Mouse (Mus musculus) hindbrain, embryonic 11.5 days (tissue): Measurements from ENCODE around the gene Hmga1b. TPM values are rescaled to one million over a fixed set of nuclear protein-coding genes. Genes with fewer than 3 reads are reported as not detected.

ENCODE experiments used
- ATAC-seq: fragments of 200-750 bp; cut with Nextera tagmentation; 2 replicates; pipeline ENCODE4 v1.8.0; 2017; ENCODE audit warnings: mild to moderate bottlenecking, moderate TSS enrichment, moderate library complexity; ENCODE audit not compliant: low FRiP score
- DNase-seq: peaks from one replicate; pipeline ENCODE4 v3.0.0-alpha.2; 2015; ENCODE audit warnings: low spot score
- H3K27ac ChIP-seq: fragments of 300-500 bp; sonication (generic); 2 replicates; pipeline ENCODE4 v1.5.1; 2014; ENCODE audit warnings: mild to moderate bottlenecking, low read depth, low read length
- H3K27me3 ChIP-seq: fragments of 300-500 bp; sonication (generic); 2 replicates; pipeline ENCODE4 v1.6.1; 2014; ENCODE audit warnings: mild to moderate bottlenecking, low read length, moderate library complexity, mixed read lengths; ENCODE audit not compliant: control insufficient read depth, insufficient read depth
- H3K36me3 ChIP-seq: fragments of 300-500 bp; sonication (generic); 2 replicates; pipeline ENCODE4 v1.6.1; 2014; ENCODE audit warnings: mild to moderate bottlenecking, low read length, moderate library complexity, mixed read lengths; ENCODE audit not compliant: control insufficient read depth, insufficient read depth
- H3K4me1 ChIP-seq: fragments of 300-500 bp; sonication (generic); replicated peaks from 2 replicates; pipeline ENCODE4 v1.6.1; 2014; ENCODE audit warnings: low read length, mixed read lengths; ENCODE audit not compliant: control insufficient read depth, insufficient read depth
- H3K4me2 ChIP-seq: fragments of 300-500 bp; sonication (generic); replicated peaks from 2 replicates; pipeline ENCODE4 v1.6.1; 2014; ENCODE audit warnings: mild to moderate bottlenecking, low read depth, low read length
- H3K4me3 ChIP-seq: fragments of 300-500 bp; sonication (generic); 2 replicates; pipeline ENCODE4 v1.5.1; 2014; ENCODE audit warnings: low read depth, low read length
- H3K9ac ChIP-seq: fragments of 300-500 bp; sonication (generic); 2 replicates; pipeline ENCODE4 v1.6.1; 2014; ENCODE audit warnings: low read depth, low read length
- H3K9me3 ChIP-seq: fragments of 300-500 bp; sonication (generic); 2 replicates; pipeline ENCODE4 v1.6.1; 2016; ENCODE audit warnings: low read length; ENCODE audit not compliant: control insufficient read depth
- WGBS: fragments of 180-500 bp; shearing (Covaris S2); extraction: QIAGEN DNeasy Blood & Tissue Kit; methylation state at CpG from one replicate; pipeline ENCODE4 v1.1.7; 2014; 5-methylcytosine and 5-hydroxymethylcytosine counted together
- polyA plus RNA-seq: library from polyadenylated mRNA; unstranded; fragments of >200 nt; fragmentation: Nextera tagmentation; extraction: Ambion mirVana; gene quantifications from 2 replicates; pipeline ENCODE4 v1.2.1, GENCODE M21; 2014

Gene Hmga1b
- polyA plus RNA-seq, 1 experiment from 2014 or later: 5.6 TPM

DNA sequence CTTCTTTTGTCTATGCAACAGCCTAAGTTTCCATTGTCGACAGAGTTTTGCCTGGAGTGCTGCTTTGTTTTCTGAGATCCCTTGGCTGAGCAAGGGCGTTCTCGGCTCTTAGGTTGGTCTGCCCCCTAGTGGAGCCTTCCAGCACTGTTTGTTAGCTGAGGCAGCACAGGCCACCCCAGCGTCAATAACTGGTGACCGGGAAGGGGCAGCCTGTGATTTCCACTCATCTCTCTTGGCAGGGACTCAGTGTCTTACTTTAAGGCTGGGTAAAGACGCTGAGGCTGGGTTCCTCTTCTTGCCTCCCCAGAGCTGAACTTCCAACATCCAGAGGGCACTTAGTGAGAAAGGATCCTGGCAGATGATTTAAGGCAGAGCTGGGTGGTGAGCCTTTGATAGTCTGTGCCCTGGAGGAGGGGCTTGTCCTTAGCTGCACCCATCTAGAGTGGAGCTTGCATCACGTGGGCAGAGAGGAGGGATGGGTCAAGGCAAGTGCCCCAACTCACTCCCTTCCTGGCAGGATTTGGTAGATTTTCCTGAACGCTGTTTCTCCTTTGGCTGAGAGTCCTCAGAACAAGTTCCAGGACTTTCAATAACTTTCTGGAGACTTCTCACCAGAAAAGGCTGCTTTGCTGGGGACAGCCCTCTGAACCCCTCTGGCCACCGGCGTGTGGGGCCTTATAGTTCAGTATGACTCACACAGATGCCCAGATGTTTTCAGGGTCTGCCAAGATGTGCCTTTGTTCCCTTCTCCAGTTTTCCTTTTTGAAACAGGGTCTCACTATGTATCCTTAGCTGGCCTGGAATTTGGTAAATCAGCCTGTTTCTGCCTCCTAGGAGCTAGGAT is 37.7 kb downstream of the Hmga1b start:
- 17% methylated on average over 10 of the region's 10 CpGs for WGBS
- H3K4me3 ChIP-seq: no peak overlapping the region
- no peak overlapping the region for H3K27ac ChIP-seq
- no peaks in the 10 kb centered on the region for H3K9me3 ChIP-seq
- peaks cover 2% of the 10 kb centered on the region; the same call in 1 of the 2 replicates for H3K36me3 ChIP-seq
- peaks cover 8% of the 10 kb centered on the region for H3K4me1 ChIP-seq
- H3K9ac ChIP-seq: no peak overlapping the region
- H3K27me3 ChIP-seq: no peaks in the 10 kb centered on the region
- no peak overlapping the region for H3K4me2 ChIP-seq
- peak; percentile 67; the same call in 1 of the 2 replicates for ATAC-seq
- peak; percentile 95 for DNase-seq

DNA sequence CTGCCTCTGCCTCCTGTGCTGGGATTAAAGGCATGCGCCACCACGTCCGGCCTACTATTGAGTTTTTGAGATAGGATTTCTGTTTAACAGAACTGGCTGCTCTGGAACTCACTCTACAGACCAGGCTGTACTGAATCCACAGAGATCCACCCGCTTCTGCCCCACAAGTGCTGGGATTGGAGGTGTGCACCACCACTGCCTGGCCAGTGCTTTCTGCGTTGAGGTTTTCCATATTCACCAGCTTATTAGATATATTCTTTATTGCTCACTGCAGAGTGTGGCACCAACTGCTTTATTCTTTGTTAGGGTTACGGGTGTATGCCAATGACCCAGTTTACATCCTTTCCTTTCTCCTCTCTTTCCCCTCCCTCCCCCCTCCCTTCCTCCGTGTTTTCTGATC is 41.7 kb downstream of the Hmga1b start:
- Histone ChIP-seq H3K4me1 (peaks cover 4% of the 10 kb centered on the region; the same call in 1 of the 2 replicates), H3K36me3 (peaks cover 26% of the 10 kb centered on the region), H3K27me3 (no peaks in the 10 kb centered on the region), H3K4me2 (no peak overlapping the region), H3K4me3 (no peak overlapping the region), H3K27ac (no peak overlapping the region), H3K9ac (no peak overlapping the region), H3K9me3 (no peaks in the 10 kb centered on the region)
- DNase-seq (no peak), ATAC-seq (no peak)
- 87% methylated on average over 7 of the region's 7 CpGs for WGBS

DNA sequence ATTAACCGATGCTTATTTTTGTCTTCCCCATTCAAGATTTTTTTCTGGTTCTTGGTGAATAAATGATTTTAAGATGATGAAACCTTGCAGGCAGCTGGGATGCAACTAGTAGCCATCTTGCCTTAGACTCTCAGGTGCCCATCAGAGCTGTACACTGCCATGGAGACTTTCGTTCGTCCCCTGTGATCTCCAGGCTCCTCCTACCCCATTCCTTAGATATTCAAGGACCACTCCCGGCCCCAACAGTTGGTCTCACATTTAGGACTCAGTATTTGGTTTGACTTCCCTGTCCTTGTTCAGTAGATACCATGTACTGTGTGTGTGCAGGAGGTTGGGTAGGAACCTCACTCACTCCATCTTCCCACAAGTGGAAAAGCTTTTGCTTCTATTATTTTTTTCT is 42.2 kb downstream of the Hmga1b start:
- H3K36me3 ChIP-seq: peaks cover 26% of the 10 kb centered on the region

DNA sequence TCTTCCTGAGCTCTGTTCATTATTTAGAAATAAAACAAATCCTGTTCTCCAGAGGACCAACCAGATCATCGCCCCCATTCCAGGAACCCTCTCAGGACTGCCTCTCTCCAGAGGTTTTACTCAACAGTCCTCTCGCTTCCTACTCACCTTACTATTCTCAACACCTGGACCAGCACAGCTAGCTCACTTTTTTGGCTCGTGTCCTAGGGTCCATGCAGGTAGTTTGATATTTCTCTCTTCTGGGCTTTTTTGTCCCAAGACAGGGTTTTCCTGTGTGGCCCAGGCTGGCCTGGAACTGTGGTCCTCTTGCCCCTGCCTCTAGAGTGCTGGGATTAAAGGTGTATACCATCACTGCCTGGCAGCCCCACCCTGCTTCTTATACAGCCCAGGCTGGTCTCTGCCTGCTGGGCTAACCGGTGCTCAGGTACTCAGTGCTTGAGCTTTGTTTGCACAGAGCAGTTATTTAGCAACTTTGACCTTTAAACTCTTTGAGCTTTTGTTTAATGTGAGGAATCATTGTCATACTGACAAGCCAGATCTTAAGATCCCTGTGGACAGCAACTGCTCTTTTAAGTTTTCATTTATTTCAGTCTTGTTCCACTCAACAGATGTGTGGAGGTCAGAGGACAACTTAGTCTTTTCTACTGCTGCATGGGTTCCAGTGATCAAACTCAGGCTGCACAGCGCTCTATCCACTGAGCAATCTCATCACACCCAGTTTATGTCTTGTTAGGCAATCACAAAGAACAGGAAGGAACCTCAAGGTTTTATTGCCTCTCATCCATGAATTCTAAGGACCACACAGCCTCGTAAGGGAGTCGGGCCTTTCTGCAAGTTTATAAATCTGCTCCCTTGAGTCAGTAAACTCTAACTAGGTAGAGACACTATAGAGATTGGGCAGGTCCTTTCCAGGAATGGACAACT is 43.0 kb downstream of the Hmga1b start:
- H3K9me3 ChIP-seq: no peaks in the 10 kb centered on the region
- no peak overlapping the region for H3K4me2 ChIP-seq
- ATAC-seq (no peak), DNase-seq (no peak)
- no peaks in the 10 kb centered on the region for H3K27me3 ChIP-seq
- no peak overlapping the region for H3K27ac ChIP-seq
- no peak overlapping the region for H3K9ac ChIP-seq
- no peaks in the 10 kb centered on the region for H3K4me1 ChIP-seq
- 87% methylated on average over 7 of the region's 7 CpGs for WGBS
- H3K36me3 ChIP-seq: peaks cover 32% of the 10 kb centered on the region
- H3K4me3 ChIP-seq: no peak overlapping the region

More for the DNA sequence above, 42.2 kb downstream of the Hmga1b start:
- 65% methylated on average over 4 of the region's 4 CpGs for WGBS
- Histone ChIP-seq H3K27me3 (no peaks in the 10 kb centered on the region), H3K4me3 (no peak overlapping the region), H3K9me3 (no peaks in the 10 kb centered on the region), H3K27ac (no peak overlapping the region), H3K9ac (no peak overlapping the region), H3K4me1 (peaks cover 4% of the 10 kb centered on the region; the same call in 1 of the 2 replicates), H3K4me2 (no peak overlapping the region)
- no peak for DNase-seq
- ATAC-seq: no peak

DNA sequence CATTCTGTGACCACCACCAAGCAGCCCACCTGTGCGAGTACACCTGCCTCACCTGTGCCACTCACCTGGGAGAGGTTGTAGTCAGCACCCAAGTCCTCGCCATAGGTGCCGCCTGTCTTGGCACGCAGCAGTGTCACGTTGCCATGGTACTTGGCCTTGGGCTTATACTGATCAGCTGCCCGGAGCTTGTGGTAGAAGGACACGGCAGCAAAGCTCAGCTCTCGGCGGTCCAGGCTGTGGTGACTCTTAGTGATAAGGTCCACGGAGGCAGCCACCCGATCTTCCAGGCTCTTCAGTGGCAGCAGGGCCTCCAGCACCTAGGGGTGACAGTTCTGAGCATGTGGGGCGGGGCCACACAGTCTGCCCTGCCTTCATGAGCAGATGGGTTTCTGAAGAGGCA is 45.4 kb downstream of the Hmga1b start:
- Histone ChIP-seq H3K4me3 (no peak overlapping the region), H3K4me1 (no peaks in the 10 kb centered on the region), H3K9me3 (no peaks in the 10 kb centered on the region), H3K36me3 (peaks cover 44% of the 10 kb centered on the region), H3K27me3 (no peaks in the 10 kb centered on the region), H3K9ac (no peak overlapping the region), H3K27ac (no peak overlapping the region), H3K4me2 (no peak overlapping the region)
- DNase-seq: no peak
- no peak for ATAC-seq
- WGBS: 92% methylated on average over 12 of the region's 12 CpGs

DNA sequence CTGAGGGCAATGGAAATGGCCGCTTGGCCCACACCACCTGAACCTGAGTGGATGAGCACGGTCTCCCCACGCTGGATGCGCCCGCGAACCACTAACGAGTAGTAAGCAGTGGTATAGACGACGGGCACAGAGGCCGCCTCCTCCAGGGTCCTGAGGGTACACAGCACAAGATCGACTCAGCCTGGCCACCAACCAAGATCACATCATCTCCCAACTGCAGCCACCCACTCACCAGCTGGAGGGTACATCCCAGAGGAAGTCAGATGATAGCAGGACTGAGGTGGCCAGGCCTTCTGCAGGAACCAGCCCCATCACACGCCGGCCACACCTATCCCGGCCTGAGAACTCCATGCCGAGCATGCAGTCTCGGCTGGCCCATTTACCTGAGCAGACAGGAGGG is 49.5 kb downstream of the Hmga1b start:
- 96% methylated on average over 16 of the region's 16 CpGs for WGBS
- H3K27me3 ChIP-seq: no peaks in the 10 kb centered on the region
- H3K4me1 ChIP-seq: no peaks in the 10 kb centered on the region
- no peak overlapping the region for H3K27ac ChIP-seq
- no peak overlapping the region for H3K9ac ChIP-seq
- ATAC-seq (no peak), DNase-seq (no peak)
- H3K36me3 ChIP-seq: peaks cover 67% of the 10 kb centered on the region
- H3K4me3 ChIP-seq: no peak overlapping the region
- no peak overlapping the region for H3K4me2 ChIP-seq
- H3K9me3 ChIP-seq: no peaks in the 10 kb centered on the region

Other genes starting within 250 kb of the Hmga1b start
- 0.31 and 0.56 TPM in 2 replicates for gene Gcgr, start 232.1 kb upstream of the Hmga1b start, polyA plus RNA-seq
- 245 and 256 TPM in 2 replicates for gene Mcrip1, start 213.1 kb upstream of the Hmga1b start, polyA plus RNA-seq
- gene Ppp1r27, start 211.7 kb upstream of the Hmga1b start, polyA plus RNA-seq: not detected in 2 replicates
- gene P4hb, start 189.5 kb upstream of the Hmga1b start, polyA plus RNA-seq: 504 and 527 TPM in 2 replicates
- 576 and 591 TPM in 2 replicates for gene Arhgdia, start 181.2 kb upstream of the Hmga1b start, polyA plus RNA-seq
- gene Alyref, start 164.4 kb upstream of the Hmga1b start, polyA plus RNA-seq: 686 and 764 TPM in 2 replicates
- 195 TPM in 2 replicates for gene Anapc11, start 164.4 kb upstream of the Hmga1b start, polyA plus RNA-seq
- gene Npb, start 154.3 kb upstream of the Hmga1b start, polyA plus RNA-seq: 0.42 TPM in 1 of 2 replicates, not detected in the other
- gene Pcyt2, start 144.9 kb upstream of the Hmga1b start, polyA plus RNA-seq: 104 and 105 TPM in 2 replicates
- 33.2 and 36.6 TPM in 2 replicates for gene Sirt7, start 137.6 kb upstream of the Hmga1b start, polyA plus RNA-seq
- 21.8 and 23.5 TPM in 2 replicates for gene Mafg, start 129.2 kb upstream of the Hmga1b start, polyA plus RNA-seq
- 28.2 and 30.2 TPM in 2 replicates for gene Pycr1, start 119.0 kb upstream of the Hmga1b start, polyA plus RNA-seq
- 0.19 and 0.49 TPM in 2 replicates for gene Myadml2, start 114.6 kb upstream of the Hmga1b start, polyA plus RNA-seq
- gene Notum, start 101.6 kb upstream of the Hmga1b start, polyA plus RNA-seq: 1.7 and 2.1 TPM in 2 replicates
- 117 and 122 TPM in 2 replicates for gene Aspscr1, start 89.8 kb upstream of the Hmga1b start, polyA plus RNA-seq
- 115 and 121 TPM in 2 replicates for gene Cenpx, start 49.1 kb upstream of the Hmga1b start, polyA plus RNA-seq
- gene Lrrc45, start 48.9 kb upstream of the Hmga1b start, polyA plus RNA-seq: 30.7 and 34.4 TPM in 2 replicates
- gene Rac3, start 41.3 kb upstream of the Hmga1b start, polyA plus RNA-seq: 17.6 and 18.2 TPM in 2 replicates
- 14.3 and 15.2 TPM in 2 replicates for gene Dcxr, start 35.5 kb upstream of the Hmga1b start, polyA plus RNA-seq
- 0.82 and 1.6 TPM in 2 replicates for gene Cbr2, start 30.7 kb upstream of the Hmga1b start, polyA plus RNA-seq
- gene Rfng, start 21.4 kb downstream of the Hmga1b start, polyA plus RNA-seq: 28.8 and 29.4 TPM in 2 replicates
- gene Gps1, start 21.5 kb downstream of the Hmga1b start, polyA plus RNA-seq: 264 and 272 TPM in 2 replicates
- 70.9 and 71.3 TPM in 2 replicates for gene Dus1l, start 33.6 kb downstream of the Hmga1b start, polyA plus RNA-seq
- 76.0 and 94.1 TPM in 2 replicates for gene Fasn, start 61.8 kb downstream of the Hmga1b start, polyA plus RNA-seq
- 3.9 and 4.7 TPM in 2 replicates for gene Ccdc57, start 170.1 kb downstream of the Hmga1b start, polyA plus RNA-seq
- gene Slc16a3, start 185.7 kb downstream of the Hmga1b start, polyA plus RNA-seq: 25.8 and 32.0 TPM in 2 replicates
- 58.4 and 71.3 TPM in 2 replicates for gene Csnk1d, start 228.5 kb downstream of the Hmga1b start, polyA plus RNA-seq